Mouse (Mus musculus) lung, adult 2 months (tissue): ENCODE results near the gene Atoh8.

Experiments
- CTCF ChIP-seq: fragments of 200-500 bp; IDR thresholded peaks from 2 replicates; pipeline ENCODE4 v1.5.1; 2011; ENCODE audit warnings: mild to moderate bottlenecking, low read length, control low read depth; ENCODE audit not compliant: insufficient read depth
- POLR2A ChIP-seq: fragments of 200-500 bp; IDR thresholded peaks from 2 replicates; pipeline ENCODE4 v1.6.1; 2011; ENCODE audit warnings: low read depth, mild to moderate bottlenecking, control low read depth, low read length, borderline replicate concordance; ENCODE audit errors: extremely low read depth

GRCm38 (mm10) chr6:72227011-72227410, 8.4 kb downstream of the Atoh8 start:
- no peak for TF ChIP-seq POLR2A
- TF ChIP-seq CTCF, result no peak
